Mouse (Mus musculus): ENCODE measurements at regions not wholly inside any gene's neighbourhood (a gene's known extent, or its start where the extent isn't known, plus 50 kb on each side); places are given as distances from the start of the nearest gene placed in this dataset.

GRCm38 (mm10) chr13:107588399-107589002 is 455.7 kb upstream of the Smim15 start:
- Histone ChIP-seq H3K4me1 (peaks cover 24% of the 10 kb centered on the region), H3K36me3 (no peaks in the 10 kb centered on the region), H3K27me3 (ENCODE audit: low read depth, poor library complexity, severe bottlenecking) (no peaks in the 10 kb centered on the region), H3K27ac (replicated peaks) (no peak overlapping the region), H3K4me3 (no peak overlapping the region), H3K9me3 (replicated peaks) (no peaks in the 10 kb centered on the region)
- no peak for DNase-seq (ENCODE audit: low spot score)
- WGBS: 78% methylated on average over 9 of the region's 9 CpGs

GRCm38 (mm10) chr13:107587678-107588077 is 456.6 kb upstream of the Smim15 start:
- no peak for DNase-seq (ENCODE audit: low spot score)
- Histone ChIP-seq H3K27ac (replicated peaks) (no peak overlapping the region), H3K9me3 (replicated peaks) (no peaks in the 10 kb centered on the region), H3K27me3 (ENCODE audit: low read depth, poor library complexity, severe bottlenecking) (no peaks in the 10 kb centered on the region), H3K4me1 (peaks cover 24% of the 10 kb centered on the region), H3K36me3 (no peaks in the 10 kb centered on the region), H3K4me3 (no peak overlapping the region)
- 79% methylated on average over 8 of the region's 8 CpGs for WGBS

GRCm38 (mm10) chr13:107585936-107586335 is 458.3 kb upstream of the Smim15 start:
- Histone ChIP-seq H3K9me3 (replicated peaks) (no peaks in the 10 kb centered on the region), H3K27ac (replicated peaks) (peak overlapping the region; percentile 49; the same call in 1 of the 2 replicates), H3K4me1 (peaks cover 24% of the 10 kb centered on the region), H3K27me3 (ENCODE audit: low read depth, poor library complexity, severe bottlenecking) (no peaks in the 10 kb centered on the region), H3K36me3 (no peaks in the 10 kb centered on the region), H3K4me3 (no peak overlapping the region)
- WGBS: 87% methylated on average over 9 of the region's 9 CpGs
- no peak for DNase-seq (ENCODE audit: low spot score)

DNA sequence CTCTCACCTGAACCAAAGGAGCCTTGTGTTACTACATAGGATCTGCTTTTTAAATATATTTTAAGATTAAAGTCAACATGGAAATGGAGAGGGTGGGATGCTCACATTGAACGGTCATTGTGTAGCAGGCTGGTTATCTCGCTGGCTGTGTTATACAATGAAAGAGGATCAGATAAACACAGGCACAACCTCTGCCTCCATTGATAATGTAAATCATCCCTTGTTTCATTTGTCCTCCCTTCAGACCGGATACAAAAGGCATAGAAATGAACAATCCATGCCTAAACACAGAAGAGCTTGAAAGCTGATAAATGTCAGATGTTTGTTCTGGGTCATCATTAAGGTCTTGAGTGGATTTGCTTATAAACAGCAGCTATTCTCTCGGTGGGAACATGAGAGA is 458.9 kb upstream of the Smim15 start:
- 38% methylated on average over 4 of the region's 4 CpGs for WGBS
- Histone ChIP-seq H3K27me3 (ENCODE audit: low read depth, poor library complexity, severe bottlenecking) (no peaks in the 10 kb centered on the region), H3K36me3 (no peaks in the 10 kb centered on the region), H3K9me3 (replicated peaks) (no peaks in the 10 kb centered on the region), H3K4me1 (peaks cover 24% of the 10 kb centered on the region), H3K4me3 (no peak overlapping the region), H3K27ac (replicated peaks) (no peak overlapping the region)
- no peak for DNase-seq (ENCODE audit: low spot score)

- H3K36me3 ChIP-seq: no peaks in the 10 kb centered on the region
- no peaks in the 10 kb centered on the region for H3K9me3 ChIP-seq (replicated peaks)
- H3K4me1 ChIP-seq: no peaks in the 10 kb centered on the region
- no peak for DNase-seq (ENCODE audit: low spot score)
- no peak overlapping the region for H3K4me3 ChIP-seq
- H3K27ac ChIP-seq (replicated peaks): no peak overlapping the region
- no peaks in the 10 kb centered on the region for H3K27me3 ChIP-seq (ENCODE audit: low read depth, poor library complexity, severe bottlenecking)
- 90% methylated on average over 6 of the region's 6 CpGs for WGBS
These were observed 465.3 kb upstream of the Smim15 start for GRCm38 (mm10) chr13:107578968-107579367.

DNA sequence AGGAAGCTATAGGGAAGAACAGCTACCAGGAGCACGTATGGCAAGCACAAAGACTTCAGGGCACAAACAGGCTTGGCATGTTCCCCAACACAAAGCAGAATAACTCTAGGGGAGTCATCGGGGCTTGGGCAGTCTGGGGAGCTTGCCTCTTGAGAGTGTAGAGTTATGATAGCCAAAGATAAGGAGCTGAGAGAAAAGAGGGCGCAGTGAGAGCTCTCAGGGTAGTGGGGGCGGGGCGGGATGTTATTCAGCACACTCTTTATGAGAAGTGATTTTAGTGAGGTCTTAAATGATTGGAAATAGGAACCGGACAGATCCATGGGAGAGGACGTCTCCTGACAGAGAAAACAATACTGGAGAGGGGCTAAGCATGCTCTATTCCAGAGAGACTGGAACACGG is 466.4 kb upstream of the Smim15 start:
- DNase-seq (ENCODE audit: low spot score): no peak
- Histone ChIP-seq H3K9me3 (replicated peaks) (no peaks in the 10 kb centered on the region), H3K27ac (replicated peaks) (no peak overlapping the region), H3K4me1 (no peaks in the 10 kb centered on the region), H3K36me3 (no peaks in the 10 kb centered on the region), H3K4me3 (no peak overlapping the region), H3K27me3 (ENCODE audit: low read depth, poor library complexity, severe bottlenecking) (no peaks in the 10 kb centered on the region)
- 85% methylated on average over 8 of the region's 8 CpGs for WGBS

GRCm38 (mm10) chr13:107577272-107577671 is 467.0 kb upstream of the Smim15 start:
- no peaks in the 10 kb centered on the region for H3K4me1 ChIP-seq
- no peak overlapping the region for H3K27ac ChIP-seq (replicated peaks)
- no peaks in the 10 kb centered on the region for H3K36me3 ChIP-seq
- no peak for DNase-seq (ENCODE audit: low spot score)
- H3K9me3 ChIP-seq (replicated peaks): no peaks in the 10 kb centered on the region
- WGBS: 84% methylated on average over 4 of the region's 4 CpGs
- H3K27me3 ChIP-seq (ENCODE audit: low read depth, poor library complexity, severe bottlenecking): no peaks in the 10 kb centered on the region
- H3K4me3 ChIP-seq: no peak overlapping the region

DNA sequence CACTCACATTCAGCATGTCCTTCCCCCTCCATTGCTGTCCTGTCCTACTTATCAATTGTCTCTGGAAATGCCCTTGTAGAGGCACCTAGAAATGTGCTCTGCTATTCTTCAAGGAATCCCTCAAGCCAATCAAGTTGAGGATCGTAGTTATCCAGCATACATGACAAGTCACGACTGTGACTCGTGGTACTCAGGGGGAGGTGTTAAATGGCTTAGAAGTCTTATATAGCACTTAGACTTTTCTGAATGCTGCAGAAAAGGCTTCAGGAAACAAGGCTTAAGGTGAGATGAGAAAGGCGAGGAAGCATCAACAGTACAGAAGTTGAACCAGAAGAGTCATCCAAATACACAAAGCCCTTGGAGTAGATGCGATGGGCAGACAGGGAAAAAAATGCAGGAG is 467.5 kb upstream of the Smim15 start:
- Histone ChIP-seq H3K36me3 (no peaks in the 10 kb centered on the region), H3K9me3 (replicated peaks) (no peaks in the 10 kb centered on the region), H3K4me1 (no peaks in the 10 kb centered on the region), H3K4me3 (no peak overlapping the region), H3K27me3 (ENCODE audit: low read depth, poor library complexity, severe bottlenecking) (no peaks in the 10 kb centered on the region), H3K27ac (replicated peaks) (no peak overlapping the region)
- DNase-seq (ENCODE audit: low spot score): no peak
- 89% methylated on average over 5 of the region's 5 CpGs for WGBS

DNA sequence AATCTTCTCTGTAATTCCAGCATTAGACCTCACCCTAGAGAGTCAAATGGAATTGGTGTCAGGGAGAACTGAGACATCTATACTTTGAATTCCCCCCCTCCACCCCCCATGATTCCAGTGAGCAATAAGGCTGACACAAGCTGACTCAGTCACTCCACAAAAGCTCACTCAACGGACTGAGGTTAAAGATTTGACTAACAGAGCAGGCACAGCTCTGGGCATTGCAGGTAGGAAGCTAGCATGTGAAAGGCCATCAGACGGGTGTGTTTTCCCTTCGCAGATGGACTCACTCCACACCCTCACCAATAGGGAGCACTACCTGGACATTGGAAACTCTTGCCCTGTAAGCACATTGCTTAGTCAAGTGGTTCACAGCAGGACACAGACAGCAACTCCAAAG is 469.2 kb upstream of the Smim15 start:
- no peak overlapping the region for H3K27ac ChIP-seq (replicated peaks)
- no peaks in the 10 kb centered on the region for H3K4me1 ChIP-seq
- H3K4me3 ChIP-seq: no peak overlapping the region
- no peaks in the 10 kb centered on the region for H3K36me3 ChIP-seq
- no peaks in the 10 kb centered on the region for H3K9me3 ChIP-seq (replicated peaks)
- DNase-seq (ENCODE audit: low spot score): no peak
- WGBS: 89% methylated on average over 3 of the region's 3 CpGs
- no peaks in the 10 kb centered on the region for H3K27me3 ChIP-seq (ENCODE audit: low read depth, poor library complexity, severe bottlenecking)

DNA sequence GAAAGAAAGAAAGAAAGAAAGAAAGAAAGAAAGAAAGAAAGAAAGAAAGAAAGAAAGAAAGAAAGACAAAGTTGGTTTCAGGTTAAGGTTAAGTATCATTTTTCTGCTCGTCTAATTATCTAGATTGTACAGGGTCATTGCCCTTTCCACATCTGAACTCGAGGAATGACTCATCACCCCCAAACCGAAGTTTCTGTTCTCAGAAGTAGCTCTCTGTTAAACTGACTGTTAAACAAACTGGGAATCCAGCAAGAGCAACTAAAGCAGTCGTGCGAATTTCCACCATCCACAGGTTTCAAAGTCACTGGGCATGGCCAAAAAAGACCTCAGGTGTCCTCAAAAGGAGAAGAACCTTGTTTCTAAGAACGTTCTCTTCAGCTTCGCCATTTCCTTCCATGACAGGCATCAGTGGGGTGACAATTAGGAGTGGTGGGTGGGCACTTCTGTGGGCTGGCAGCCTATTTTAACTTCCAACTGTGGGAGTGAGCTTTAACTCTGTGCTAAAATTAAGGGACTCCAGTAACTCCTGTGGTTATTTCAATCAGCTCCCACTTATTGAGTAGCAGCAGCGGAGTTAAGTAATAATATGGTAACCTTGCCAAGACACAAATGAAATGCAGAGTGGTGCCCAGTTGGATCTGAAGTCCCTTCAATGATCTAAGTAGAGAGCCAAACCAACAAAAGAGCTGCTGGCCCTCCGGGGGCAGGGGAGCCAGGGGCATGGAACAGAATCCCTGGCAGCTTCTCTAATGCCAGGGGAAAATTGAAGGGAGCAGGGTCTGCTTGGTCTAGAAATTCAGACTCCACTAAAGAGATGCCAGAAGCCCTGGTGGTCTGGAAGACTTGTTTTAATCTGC is 470.5 kb upstream of the Smim15 start:
- WGBS: 84% methylated on average over 9 of the region's 9 CpGs

DNA sequence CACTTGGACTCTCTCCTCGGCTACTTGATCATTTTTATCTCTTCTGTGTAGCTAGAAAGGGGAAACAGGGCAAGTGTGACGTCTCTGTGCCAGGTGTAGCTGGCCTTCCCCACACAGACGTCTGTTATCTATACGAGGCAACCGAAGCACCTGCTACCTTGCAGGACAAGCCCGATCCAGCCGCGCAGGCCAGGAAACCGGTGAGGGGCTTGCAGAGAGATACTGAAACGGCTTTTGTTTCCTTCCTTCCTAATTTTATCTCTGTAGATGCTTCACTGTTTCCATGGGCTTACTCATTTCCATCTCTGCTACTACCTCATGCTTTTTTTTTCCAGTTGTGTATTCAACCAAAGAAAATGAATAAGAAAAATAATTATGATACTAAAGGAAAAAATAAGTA is 472.7 kb upstream of the Smim15 start:
- Histone ChIP-seq H3K27me3 (ENCODE audit: low read depth, poor library complexity, severe bottlenecking) (no peaks in the 10 kb centered on the region), H3K4me1 (no peaks in the 10 kb centered on the region), H3K27ac (replicated peaks) (no peak overlapping the region), H3K4me3 (no peak overlapping the region), H3K9me3 (replicated peaks) (no peaks in the 10 kb centered on the region), H3K36me3 (no peaks in the 10 kb centered on the region)
- DNase-seq (ENCODE audit: low spot score): no peak
- 89% methylated on average over 10 of the region's 10 CpGs for WGBS

More for the DNA sequence above, 470.5 kb upstream of the Smim15 start:
- Histone ChIP-seq H3K27ac (replicated peaks) (no peak overlapping the region), H3K4me3 (no peak overlapping the region), H3K27me3 (ENCODE audit: low read depth, poor library complexity, severe bottlenecking) (no peaks in the 10 kb centered on the region), H3K36me3 (no peaks in the 10 kb centered on the region), H3K9me3 (replicated peaks) (no peaks in the 10 kb centered on the region), H3K4me1 (no peaks in the 10 kb centered on the region)
- no peak for DNase-seq (ENCODE audit: low spot score)

GRCm38 (mm10) chr13:107569477-107569876 is 474.8 kb upstream of the Smim15 start:
- WGBS: 92% methylated on average over 2 of the region's 2 CpGs
- H3K36me3 ChIP-seq: no peaks in the 10 kb centered on the region
- H3K9me3 ChIP-seq (replicated peaks): no peaks in the 10 kb centered on the region
- no peak overlapping the region for H3K4me3 ChIP-seq
- no peaks in the 10 kb centered on the region for H3K27me3 ChIP-seq (ENCODE audit: low read depth, poor library complexity, severe bottlenecking)
- H3K4me1 ChIP-seq: no peaks in the 10 kb centered on the region
- no peak overlapping the region for H3K27ac ChIP-seq (replicated peaks)
- DNase-seq (ENCODE audit: low spot score): no peak

DNA sequence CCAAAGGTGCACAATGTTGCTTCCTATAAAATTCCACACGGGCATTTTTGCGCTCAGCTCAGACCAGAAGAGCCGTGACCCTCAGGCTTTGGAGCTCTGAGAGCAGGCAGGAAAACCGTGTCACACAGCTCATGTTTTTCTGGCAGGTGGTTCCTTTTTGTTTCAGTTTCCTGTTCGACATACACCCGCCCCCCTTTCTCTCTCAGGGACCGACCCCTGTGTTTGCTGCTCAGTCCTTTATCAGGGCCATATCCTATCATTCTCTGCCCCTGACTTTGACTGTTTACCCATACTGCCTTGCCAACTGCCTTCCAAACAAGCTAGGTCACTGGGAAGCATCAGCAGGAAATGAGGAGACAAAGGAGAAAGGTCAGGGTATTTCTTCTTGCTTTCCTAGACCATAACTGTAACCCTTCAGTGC is 475.5 kb upstream of the Smim15 start:
- no peak for DNase-seq (ENCODE audit: low spot score)
- WGBS: 79% methylated on average over 7 of the region's 7 CpGs
- Histone ChIP-seq H3K36me3 (no peaks in the 10 kb centered on the region), H3K4me3 (no peak overlapping the region), H3K27me3 (ENCODE audit: low read depth, poor library complexity, severe bottlenecking) (no peaks in the 10 kb centered on the region), H3K4me1 (no peaks in the 10 kb centered on the region), H3K27ac (replicated peaks) (no peak overlapping the region), H3K9me3 (replicated peaks) (no peaks in the 10 kb centered on the region)
